Mouse (Mus musculus) CH12.LX (cell line): ENCODE measurements around the gene Tex14.

Experiments used
- CHD1 ChIP-seq: IDR thresholded peaks from 2 replicates; pipeline ENCODE4 v1.6.1; 2012; ENCODE audit warnings: low read depth, low read length, improper control_type of control experiment, inconsistent platforms
- CTCF ChIP-seq, 2 experiments: IDR thresholded peaks in 1 of 2; conservative IDR thresholded peaks in 1 of 2; 2 replicates each; pipeline ENCODE4 v1.5.1; 2011 to 2012; ENCODE audit warnings: low read depth in 2 of 2, low read length in 2 of 2, improper control_type of control experiment in 1 of 2, inconsistent platforms in 1 of 2, mild to moderate bottlenecking in 1 of 2, moderate library complexity in 1 of 2
- EP300 ChIP-seq: IDR thresholded peaks from 2 replicates; pipeline ENCODE4 v1.6.1; 2011; ENCODE audit warnings: low read length, improper control_type of control experiment
- POLR2A ChIP-seq: IDR thresholded peaks from 2 replicates; pipeline ENCODE4 v1.6.1; 2011; ENCODE audit warnings: low read depth, mild to moderate bottlenecking, improper control_type of control experiment, low read length
- ZC3H11A ChIP-seq: IDR thresholded peaks from 2 replicates; pipeline ENCODE4 v1.6.1; 2012; ENCODE audit warnings: low read depth, mild to moderate bottlenecking, inconsistent platforms, low read length, improper control_type of control experiment
- ZNF384 ChIP-seq: IDR thresholded peaks from 2 replicates; pipeline ENCODE4 v1.6.1; 2012; ENCODE audit warnings: low read depth, low read length, improper control_type of control experiment, inconsistent platforms

DNA sequence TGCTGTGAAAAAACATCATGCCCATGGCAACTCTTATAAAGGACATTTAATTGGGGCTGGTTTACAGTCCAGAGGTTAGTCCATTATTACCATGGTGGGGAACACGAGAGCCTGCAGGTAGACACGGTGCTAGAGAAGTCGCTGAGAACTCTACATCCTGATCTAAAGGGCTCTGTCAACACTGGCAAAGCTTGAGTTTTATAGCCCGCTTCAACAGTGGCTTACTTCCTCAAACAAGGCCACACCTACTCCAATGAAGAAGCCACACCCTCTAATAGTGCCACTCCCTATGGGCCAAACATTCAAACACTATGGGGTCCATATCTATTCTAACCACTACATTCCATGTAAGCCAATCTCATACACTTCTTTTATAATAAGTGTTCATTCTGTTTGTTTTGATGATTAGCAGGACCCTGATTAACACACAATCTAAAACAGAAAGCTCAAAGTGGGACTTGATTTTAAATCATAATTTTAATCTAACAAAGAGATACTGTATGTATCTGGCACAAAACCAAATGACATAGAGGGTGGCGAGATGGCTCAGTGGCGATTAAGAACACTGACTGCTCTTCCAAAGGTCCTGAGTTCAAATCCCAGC, 61.2 kb downstream of the Tex14 start:
- TF ChIP-seq CTCF (conservative IDR thresholded peaks at IDR 0.05 in 1 of 2, IDR thresholded peaks at IDR 0.05 in 1 of 2; ENCODE audit: low read depth in 2 of 2, low read length in 2 of 2) (no peak), ZC3H11A (no peak), EP300 (no peak), CHD1 (no peak), POLR2A (peak; percentile 20; the same call in 1 of the 2 replicates), ZNF384 (no peak)
